Mouse (Mus musculus) 3134 (cell line): ENCODE data around the gene Bak1.
A peak's percentile ranks its signal among the peaks of the same experiment; 100 is the strongest.

ENCODE experiments used
- DNase-seq: peaks from one replicate; pipeline ENCODE4 v3.0.0-alpha.2; 2011; ENCODE audit warnings: low spot score; ENCODE audit not compliant: insufficient read length; ENCODE audit errors: extremely low read depth

The Bak1 gene

GRCm38 (mm10) chr17:27025326-27025902 is 3.4 kb downstream of the Bak1 start:
- DNase-seq: no peak

DNA sequence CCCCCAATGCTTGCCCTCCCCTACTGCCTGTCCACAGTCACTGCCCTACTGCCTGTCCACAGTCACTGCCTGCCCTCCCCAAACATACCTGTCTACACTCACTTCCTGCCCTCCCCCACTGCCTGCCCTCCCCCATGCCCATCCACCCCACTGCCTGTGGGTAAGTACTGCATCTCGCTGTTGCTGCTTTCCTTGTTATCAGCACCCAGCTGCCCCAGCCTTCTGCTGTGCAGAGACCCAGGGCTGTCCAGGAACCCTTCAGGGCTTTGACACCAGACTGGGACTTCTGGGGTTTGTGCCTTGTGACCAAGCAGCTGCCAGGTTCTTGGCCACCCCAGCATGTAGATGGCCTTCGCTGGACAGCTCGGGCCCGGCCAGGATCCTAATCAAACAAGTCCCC is 5.5 kb downstream of the Bak1 start:
- DNase-seq: no peak

GRCm38 (mm10) chr17:27021736-27022135 is 7.1 kb downstream of the Bak1 start:
- DNase-seq: no peak

DNA sequence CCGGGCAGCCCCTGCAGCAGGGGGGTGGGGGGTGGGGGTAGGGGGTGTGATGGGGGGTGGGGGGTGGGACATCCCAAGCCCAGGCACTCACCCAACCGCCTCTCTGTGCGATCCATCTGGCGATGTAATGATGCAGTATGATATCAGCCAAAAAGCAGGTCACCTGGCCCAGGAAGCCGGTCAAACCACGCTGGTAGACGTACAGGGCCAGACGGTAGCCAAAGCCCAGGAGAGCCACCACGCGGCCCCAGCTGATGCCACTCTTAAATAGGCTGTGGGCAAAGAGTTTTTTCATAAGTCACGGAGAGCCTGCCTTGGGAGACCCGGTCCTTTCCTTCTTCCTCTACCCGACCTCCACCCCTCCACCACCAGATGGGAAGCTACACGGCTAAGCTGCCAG is 7.7 kb downstream of the Bak1 start:
- DNase-seq: no peak

DNA sequence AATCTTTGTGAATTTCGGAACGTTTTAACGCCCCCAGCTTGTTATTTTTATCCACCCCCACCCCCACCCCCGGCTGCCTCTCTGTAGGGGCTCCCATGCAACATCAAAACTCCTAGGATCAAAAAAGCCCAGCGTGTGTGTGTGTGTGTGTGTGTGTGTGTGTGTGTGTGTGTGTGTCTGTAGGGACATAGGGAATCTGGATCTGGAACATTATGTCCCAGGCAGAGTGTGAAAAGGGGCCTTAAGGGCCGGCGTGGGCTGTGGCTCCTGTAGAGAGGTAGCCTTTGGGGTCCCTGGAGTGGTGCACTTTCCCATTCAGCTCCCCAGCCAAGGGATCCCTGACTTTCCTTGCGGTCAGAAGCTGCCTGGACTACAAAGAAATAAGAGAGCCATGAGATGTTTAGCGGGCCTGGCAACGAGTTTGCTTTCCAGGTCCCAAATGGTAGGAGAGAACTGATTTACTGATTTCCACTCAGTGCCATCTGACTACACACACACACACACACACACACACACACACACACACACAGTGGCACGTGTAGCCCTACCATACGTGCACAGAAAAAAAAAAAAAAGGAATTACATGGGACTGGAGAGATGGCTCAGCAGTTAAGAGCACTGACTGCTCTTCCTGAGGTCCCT is 10.1 kb downstream of the Bak1 start:
- no peak for DNase-seq

DNA sequence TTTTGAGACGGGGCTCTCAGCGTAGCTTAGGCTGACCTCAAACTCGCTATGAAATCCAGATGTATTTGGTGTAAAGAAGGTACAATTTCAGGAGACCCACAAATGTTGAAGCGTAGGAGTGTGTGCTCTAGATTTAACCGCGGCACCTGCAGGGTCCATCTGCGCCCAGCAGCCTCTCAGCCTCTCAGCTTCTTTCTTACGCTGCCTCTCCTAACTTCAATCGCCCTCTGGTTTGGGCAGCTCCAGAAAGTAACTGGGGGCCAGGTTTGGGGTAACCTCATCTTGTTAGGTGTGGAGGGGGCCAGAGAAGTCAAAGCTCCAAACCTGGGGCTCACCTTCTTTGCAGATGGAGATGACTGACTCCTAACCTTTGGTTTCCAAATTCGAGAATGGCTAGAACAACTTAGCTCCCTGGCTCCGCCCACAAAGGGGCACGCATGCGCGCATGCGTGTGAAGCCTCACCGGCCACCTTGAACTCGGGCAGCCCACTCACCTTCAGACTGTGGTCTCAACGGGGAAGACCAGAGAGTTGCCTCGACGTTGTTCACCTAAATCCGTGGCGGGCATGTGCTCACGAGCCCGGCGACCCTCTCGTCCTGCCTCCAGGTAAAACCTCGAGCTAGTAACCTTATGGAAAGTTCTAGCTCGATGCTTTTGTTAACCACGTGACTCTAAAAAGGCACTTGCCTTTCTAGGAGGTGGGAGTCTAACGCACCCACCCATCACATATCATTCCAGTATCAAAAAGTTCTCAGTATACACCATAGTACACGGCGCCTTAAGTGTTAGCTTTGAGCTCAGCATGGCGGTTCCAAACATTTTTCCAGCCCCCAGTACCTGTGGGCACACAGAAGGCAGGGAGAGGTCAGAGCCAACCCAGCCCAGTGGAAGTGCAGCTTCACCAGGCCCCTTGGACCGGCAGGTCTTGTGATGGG is 11.0 kb downstream of the Bak1 start:
- peak; percentile 75 for DNase-seq

DNA sequence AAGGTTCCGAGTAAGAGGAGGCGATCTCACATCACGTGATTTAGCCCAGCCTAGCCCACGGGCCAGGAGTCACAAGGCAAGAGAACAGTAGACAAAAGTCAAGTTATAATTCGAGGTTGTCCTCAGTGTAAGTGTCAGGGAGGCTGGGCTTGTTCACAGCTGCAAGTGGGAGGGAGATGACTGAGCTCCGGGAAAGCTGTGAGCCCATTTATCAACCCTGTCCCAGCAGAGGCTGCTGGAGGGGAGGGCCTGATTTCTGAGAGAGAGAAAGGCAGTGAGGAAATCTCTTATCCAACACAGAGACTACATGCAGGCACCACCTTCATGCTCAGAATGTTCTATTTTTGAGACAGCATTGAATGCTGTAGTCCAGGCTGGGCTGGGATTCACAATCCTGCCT is 15.9 kb downstream of the Bak1 start:
- no peak for DNase-seq

- DNase-seq: peak; percentile 40
Measured at GRCm38 (mm10) chr17:27011998-27012672, 16.7 kb downstream of the Bak1 start.

DNA sequence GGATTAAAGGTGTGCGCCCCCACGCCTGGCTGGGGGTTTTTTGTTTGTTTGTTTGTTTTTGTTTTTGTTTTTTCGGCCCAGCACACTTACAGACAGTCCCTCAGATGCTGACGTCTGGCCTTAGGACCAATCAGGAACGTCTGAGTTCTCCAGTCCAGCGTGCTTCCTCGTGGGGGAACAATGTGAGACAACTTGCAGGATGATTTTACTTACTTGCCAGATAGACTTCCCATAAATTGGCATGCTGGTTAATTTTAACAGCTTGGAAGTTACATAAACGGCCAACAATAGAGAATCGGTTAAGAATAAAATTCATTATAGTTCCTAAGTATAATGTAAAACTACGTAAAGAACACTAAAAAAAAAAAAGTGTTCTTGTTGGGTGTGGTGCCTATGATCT is 17.6 kb downstream of the Bak1 start:
- no peak for DNase-seq

DNA sequence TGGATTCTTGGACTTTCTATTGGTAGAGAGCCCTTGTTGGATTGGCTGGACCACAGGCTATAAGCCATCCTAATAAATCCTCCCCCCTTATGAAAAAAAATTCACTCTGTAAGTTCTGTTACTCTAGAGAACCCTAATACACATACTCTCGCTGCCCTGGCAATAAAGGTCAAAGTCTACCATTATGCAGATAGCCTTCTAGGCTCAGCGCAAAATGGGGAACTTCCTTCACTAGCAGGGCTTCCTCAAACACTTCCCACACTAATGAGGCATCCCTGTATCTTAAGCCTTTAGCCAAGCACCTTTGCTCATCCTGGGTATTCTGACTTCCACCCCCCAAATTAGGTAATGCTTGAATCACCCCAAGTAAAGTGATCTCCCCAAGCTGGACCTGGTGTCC is 20.5 kb downstream of the Bak1 start:
- DNase-seq: no peak

- DNase-seq: no peak
Measured at GRCm38 (mm10) chr17:27005644-27006043, 23.2 kb downstream of the Bak1 start.

DNA sequence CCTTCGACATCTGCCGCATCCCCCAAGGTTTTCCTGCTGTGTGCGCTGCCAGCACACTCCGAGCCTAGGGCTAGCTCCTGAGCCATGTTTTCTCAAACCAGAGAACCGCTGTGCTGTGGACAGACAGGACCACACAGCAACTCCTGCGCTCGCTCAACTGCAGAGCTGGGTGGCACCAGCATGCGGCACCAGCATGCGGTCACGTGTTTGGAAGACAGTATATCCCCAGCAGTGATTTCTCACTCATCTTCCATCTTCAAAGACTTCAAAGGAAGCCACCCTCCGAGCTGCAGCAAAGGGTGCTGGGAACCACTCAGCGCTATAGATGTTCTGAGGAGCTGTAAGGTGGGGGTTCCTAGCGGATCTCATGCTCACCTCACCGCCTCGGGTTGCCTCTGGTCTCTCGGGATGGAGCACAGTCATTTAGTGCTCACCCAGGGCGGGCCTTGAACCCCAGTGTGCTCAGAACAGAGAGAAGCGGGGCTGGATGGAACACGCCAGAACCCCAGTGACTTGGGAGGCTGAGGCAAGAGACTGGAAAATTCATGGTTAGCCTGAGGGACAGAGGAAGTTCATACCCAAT is 23.8 kb downstream of the Bak1 start:
- no peak for DNase-seq

DNA sequence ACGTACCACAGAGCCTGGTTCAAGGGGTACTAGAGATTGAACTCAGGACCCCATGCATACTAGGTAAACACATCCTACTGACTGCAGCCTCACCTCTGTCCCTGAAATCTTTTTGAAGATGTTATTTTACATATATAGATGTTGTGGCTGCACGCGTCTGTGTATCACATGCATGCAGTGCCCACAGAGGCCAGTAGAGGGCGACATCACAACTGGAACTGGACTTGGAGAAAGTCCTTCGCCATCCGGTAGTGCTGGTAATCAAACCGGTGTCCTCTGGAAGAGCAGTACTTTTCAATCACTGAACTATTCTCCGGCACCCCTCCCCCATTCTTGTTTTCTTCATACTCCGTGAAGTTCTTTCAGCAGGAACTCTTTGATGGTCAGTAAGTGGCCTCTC is 24.4 kb downstream of the Bak1 start:
- DNase-seq: no peak

DNA sequence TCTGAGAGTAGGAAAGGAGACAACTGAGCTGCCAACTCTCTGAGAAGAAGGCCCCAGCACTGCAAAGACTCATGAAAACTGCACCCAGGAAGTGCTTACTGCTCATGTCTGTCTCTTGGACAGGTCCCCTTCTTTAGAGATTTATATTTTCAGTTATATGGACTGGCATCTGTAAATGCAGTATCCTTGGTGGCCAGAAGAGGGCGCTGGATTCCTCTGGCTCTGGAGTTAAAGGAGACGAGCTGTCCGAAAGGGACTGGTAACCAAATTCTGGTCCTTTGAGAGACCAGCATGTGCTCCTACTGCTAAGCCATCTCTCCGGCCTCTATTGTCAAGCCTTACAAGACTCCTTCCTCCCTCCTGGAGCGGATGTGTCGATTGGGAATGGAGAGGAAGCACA is 26.9 kb downstream of the Bak1 start:
- no peak for DNase-seq

DNA sequence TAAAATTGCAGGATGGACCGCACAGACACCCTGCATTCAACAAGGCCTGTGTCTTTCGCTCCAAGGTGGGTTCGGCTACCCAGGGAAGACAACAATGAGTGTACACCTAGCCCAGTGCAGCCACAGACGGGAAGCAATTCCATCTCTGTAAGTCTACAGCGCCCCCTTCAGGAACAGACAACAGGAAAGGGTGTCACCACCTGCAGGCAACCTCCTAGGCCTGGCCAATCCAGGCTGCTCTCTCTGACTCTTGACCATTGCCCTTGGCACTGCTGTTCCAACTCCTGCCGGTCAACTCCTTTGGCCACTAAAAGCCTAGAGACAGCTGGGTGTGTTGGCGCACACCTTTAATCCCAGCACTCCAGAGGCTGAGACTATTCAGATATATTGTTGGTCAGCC is 27.7 kb downstream of the Bak1 start:
- no peak for DNase-seq

DNA sequence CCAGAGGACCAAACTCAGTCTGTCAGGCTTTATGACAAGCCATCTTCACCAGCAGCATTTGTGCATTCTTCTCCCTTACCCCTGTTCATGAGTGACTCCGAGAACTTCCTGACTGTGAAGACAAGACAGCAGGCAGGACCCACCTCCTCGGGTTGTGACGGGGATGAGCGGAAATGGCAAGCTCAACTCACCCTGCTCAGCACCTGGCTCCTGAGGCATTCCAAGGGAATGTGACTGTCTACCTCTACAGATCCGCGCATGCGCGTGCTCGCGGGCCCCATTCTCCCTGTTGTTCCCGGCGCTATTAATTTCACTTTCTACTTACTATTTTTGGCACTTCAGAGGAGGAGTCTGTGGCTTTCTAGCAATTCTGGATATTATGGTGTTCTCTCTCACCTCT is 28.8 kb downstream of the Bak1 start:
- no peak for DNase-seq

DNA sequence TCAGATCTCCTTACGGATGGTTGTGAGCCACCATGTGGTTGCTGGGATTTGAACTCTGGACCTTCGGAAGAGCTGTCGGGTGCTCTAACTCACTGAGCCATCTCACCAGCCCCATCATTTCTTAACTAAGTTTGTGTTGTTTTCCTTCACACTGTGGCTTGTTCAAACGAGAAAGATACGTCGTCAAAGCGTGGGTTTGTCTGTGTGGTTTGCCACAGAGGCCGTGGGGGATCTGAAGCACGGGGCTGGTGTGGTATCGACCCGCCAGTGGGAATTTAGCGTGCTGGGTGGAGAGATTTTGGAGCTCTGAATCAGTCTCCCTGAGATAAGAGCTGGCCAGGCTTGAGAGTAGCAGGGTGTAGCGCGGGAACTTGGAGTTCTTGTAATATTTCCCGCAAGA is 30.5 kb downstream of the Bak1 start:
- no peak for DNase-seq

- DNase-seq: no peak
Measured at GRCm38 (mm10) chr17:26997661-26998060, 31.1 kb downstream of the Bak1 start.

- peak; percentile 48 for DNase-seq
Measured at GRCm38 (mm10) chr17:26995562-26995961, 33.2 kb downstream of the Bak1 start.

GRCm38 (mm10) chr17:26995006-26995405 is 33.8 kb downstream of the Bak1 start:
- no peak for DNase-seq

DNA sequence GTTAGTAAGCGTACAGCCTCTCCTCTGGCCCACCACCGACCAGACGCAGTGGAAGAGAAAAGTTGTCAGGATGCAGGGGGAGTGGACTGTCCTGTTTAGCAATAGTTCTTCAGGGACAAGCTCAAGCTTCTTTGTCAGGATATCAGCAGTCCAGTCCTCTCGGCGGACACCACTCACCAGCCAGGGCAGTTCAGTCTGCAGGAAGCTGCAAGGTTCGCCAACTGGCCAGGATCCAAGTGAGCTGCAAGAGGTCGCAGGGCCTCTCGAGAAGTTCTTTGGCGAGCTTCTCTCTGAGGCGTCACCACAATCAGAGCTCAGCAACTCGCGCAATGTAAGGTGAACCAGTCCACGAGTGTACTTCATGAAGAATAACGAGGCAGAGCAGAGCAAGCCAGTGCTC is 34.4 kb downstream of the Bak1 start:
- DNase-seq: no peak
